Mouse (Mus musculus) induced T-regulatory cell, adult 2 months (primary cell): Measurements from ENCODE around the gene Ugt1a9.
"Not testable (repeated sequence)": the region's sequence is repeated elsewhere in the genome, so short reads cannot be mapped to it uniquely, and the experiment has no call there.

Experiments used
- DNase-seq: peaks from one replicate; pipeline ENCODE4 v3.0.0-alpha.2; 2012; ENCODE audit warnings: low read depth

The Ugt1a9 gene

DNA sequence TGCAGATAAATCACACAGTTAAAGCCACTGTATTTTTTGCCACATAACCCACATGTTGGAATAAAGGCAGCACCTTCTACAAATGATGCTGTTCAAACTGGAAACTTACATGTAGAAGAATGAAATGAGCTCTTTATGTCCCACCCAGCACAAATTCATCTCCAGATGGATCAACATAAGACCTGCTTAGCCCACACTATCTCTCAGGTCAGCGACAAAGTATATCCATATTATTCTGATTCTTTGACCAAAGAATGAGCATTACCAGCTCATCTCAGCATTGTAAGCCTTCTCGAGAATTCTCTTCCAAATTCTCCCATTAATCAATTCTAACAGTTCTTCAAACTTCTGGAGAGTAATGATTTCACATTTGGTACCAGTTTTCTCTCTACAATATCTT lies 151.6 kb downstream of the Ugt1a9 start:
- DNase-seq = no peak

DNA sequence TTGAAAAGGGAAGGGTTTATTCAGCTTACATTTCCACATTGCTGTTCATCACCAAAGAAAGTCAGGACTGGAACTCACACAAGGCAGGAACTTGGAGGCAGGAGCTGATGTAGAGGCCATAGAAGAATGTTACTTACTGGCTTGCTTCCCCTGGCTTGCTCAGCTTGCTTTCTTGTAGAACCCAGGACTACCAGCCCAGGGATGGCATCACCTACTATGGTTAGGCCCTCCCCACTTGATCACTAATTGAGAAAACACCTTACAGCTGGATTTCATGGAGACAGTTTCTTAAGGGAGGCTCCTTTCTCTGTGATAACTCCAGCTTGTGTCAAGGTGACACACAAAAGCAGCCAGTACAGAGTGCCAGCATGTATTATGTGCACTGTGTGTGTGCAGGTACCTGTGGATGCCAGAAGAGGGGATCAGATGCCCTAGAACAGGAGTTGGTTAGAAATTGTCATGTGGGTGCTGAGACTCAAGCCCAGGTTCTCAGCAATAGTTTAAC lies 152.5 kb downstream of the Ugt1a9 start:
- DNase-seq = not testable (repeated sequence)

DNA sequence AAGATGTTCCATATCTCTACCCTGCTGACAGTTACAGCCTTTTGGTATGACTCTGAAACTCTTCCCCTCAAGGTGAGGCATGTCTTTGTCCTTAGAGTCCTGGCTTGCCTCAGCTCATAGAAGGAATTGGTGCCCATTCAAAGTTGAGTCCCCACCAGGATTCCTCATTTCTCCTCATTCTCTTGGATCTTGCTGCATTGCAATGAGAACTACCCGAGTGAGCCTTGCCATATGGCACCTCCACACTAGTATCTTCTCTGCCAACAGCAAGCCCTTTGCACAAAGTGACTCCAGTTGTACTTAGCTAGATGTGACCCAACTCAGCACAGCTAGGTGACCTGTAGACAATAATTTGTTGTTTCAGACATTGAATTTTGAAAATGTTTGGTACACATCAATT lies 153.0 kb downstream of the Ugt1a9 start:
- DNase-seq = no peak

DNA sequence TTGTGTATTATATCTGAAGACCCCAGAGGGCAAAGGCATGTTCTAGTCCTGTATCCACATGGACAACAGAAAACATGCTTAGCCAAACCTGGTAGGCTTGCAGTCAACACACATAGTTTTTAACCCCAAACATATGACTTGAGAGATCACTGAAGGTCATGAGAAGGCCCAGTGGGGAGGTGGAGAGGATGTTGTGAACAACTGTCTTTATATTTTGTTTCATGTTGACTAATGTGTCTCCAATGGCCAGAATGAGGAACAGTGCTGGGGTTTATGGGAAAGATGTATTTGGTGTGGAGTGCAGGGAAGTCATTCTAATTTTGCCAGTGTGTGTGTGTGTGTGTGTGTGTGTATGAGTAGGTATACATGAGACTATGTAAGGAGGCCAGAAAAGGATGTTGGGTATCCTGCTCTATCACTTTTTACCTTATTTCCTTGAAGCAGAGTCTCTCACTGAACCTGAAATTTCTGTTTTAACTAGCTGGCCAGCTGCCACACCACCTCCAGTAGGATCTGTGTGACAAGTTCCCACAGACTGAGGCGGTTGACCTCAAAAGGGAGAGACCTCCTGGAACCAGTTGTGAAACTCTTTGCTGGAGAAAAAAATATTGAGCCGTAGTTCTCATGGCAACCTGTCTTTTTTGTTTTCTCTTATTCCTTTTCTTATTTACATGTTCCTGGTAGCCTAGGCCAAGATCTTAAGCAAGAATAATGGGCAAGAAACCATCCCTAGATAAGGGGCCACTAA lies 153.6 kb downstream of the Ugt1a9 start:
- no peak for DNase-seq

DNA sequence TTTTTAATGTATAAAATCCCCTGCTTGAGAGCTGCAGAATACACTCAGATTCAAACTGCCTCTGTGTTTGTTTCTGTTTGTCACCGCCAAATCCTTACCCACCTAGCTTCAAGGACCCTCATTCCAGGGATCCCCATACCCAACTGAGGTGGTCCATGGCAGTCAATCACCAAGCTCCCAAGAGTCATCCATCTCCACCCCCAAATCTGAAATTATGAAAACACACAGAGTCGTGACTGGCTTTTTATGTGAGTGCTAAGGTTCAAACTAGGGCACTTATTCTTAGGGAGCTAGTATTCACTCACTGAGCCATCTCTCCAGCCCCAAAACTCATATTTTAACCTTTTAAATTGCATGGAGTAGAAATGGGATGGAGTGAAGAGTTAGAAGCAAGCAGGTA lies 154.7 kb downstream of the Ugt1a9 start:
- not testable (repeated sequence) for DNase-seq

DNA sequence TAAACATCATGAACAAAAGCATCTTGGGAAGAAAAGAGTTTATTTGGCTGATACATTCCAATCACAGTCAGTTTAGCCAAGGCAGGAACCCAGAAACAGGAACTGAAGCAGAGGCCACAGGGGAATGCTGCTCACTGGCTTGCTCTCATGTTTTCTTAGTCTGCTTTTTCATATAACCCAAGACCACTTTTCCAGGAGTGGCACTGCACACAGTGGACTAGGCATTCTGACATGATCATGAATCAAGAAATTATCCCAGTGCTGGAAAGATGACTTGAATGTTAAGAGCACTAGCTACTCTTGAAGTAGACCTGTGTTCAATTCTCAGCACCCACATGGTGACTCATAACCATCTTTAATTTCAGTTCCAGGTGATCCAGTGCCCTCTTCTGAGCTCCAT lies 155.1 kb downstream of the Ugt1a9 start:
- no peak for DNase-seq

DNA sequence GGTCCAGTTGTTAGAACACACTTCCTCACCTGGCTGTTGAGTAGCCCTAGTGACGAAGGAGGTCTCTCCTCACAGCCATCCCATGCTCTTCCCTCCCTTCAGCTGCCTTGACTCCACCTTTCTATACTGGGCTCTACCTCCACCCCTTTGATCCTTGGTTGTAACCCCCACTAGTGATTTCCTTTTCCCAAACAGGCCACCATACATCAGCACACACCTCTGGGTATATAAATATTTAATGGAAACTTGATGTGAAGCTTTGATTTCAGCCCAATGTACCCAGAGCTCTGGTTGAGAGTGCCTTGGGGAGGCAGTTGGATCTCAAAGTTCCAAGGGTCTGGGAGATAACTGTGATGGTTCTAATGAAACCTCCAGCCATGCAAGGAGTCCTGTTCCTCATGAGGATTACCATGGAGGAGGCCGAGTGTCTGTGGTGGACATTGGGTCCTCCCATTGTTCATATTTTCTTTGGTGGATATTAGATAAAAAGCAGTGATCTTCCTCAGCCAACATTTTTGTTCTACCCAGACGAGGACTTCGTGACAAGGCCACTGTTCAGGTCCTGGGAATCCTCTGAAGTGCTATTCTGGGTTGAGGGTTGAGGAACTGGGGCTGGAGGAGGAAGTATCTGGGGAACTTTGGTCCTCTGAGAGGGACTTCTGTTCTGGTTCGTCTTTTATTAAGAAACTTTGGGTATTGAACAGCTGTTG lies 156.2 kb downstream of the Ugt1a9 start, which contains the start of gene Mroh2a:
Gene Mroh2a, plus strand, starts transcription at position 317 of the 710 bp plus-strand sequence.
- DNase-seq = no peak

DNA sequence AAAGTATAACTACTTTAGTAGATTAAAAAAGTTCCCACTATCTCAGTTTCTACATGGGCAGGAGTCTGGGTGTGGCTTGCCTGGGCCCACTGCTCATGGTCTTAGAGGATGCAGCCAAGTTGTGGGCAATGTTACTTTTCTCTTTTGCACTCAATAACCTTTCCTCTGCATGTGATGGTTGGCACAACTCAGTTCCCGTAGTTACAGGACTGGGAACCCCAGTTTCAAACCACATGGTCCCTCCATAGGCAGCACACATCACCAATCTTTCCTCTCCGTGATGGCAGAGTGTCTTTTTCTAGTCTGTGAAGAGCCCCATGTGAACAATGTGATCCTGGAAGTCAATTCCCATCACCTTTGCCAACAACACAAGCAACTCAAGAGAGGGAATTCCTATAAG lies 156.9 kb downstream of the Ugt1a9 start:
- DNase-seq = no peak

DNA sequence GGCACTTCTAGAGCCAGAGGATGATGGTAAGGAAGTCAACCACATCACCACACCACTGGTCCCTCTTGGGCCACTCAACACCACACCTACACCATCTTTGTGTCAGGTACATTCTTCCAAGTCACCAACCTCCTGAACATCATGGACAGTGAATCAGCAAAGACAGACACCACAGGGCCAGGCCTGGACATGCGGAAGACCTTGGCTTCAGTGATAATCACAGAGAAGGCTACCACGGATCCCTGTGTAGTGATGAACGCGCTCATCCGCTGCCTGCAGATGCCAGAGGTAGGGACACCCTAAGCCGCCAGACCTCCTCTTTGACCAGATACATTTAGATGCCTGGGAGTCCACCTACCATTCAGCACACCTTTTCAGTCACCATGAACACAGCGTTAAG lies 157.5 kb downstream of the Ugt1a9 start:
- DNase-seq = no peak

DNA sequence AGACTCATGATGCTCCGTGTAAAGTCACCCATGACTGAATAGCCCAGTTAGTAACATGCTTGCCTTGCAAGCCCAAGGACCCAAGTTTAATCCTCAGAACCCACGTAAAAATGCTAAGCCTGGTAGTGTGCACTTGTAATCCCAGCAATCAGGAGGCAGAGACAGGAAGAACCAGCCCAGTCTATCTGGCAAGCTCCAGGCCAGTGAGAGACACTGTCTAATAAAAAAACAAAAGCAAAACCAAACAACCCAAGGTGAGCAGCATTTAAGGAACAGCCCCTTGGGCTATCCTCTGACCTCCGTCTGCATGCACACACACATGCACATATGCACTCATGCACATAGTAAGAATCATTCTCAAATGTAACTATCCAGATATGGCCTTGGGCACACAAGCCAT lies 159.0 kb downstream of the Ugt1a9 start:
- no peak for DNase-seq

DNA sequence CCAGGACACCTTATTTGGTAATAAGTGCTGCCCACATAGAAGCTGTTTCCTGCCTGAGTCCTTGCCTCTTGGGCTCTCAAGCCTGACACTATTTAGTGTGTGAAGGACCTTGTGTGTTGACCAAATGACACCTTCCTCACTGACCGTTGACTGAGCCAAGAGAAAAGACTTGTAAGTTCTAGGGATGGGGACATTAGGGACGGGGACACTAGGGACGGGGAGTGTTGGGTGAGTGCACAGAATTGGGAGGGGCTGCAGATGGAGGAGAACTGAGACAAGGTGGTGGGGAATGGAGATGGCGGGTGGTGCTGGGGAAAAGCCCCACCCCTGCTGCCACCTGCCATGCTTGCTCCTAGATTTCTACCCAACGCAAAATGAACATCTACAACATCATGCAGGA lies 159.4 kb downstream of the Ugt1a9 start:
- DNase-seq = no peak

DNA sequence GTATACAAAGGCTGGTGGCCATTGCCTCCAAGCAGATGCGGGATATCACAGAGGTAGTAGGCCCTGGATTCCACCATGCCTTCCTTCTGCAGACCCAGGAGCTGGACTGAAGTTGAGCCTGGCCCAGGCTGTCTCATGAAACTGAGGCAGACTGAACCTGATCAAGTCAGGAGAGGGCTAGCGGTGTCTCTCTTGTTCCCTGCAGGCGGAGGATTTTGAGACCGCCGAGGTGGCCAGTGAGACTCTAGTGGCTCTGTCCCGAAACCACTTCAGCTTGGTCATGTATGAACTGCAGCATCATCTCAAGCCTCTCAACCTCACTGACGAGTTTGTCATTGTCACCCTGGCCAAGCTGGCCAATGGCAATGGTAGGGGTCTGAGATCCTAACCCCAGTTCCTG lies 159.8 kb downstream of the Ugt1a9 start:
- DNase-seq = no peak

DNA sequence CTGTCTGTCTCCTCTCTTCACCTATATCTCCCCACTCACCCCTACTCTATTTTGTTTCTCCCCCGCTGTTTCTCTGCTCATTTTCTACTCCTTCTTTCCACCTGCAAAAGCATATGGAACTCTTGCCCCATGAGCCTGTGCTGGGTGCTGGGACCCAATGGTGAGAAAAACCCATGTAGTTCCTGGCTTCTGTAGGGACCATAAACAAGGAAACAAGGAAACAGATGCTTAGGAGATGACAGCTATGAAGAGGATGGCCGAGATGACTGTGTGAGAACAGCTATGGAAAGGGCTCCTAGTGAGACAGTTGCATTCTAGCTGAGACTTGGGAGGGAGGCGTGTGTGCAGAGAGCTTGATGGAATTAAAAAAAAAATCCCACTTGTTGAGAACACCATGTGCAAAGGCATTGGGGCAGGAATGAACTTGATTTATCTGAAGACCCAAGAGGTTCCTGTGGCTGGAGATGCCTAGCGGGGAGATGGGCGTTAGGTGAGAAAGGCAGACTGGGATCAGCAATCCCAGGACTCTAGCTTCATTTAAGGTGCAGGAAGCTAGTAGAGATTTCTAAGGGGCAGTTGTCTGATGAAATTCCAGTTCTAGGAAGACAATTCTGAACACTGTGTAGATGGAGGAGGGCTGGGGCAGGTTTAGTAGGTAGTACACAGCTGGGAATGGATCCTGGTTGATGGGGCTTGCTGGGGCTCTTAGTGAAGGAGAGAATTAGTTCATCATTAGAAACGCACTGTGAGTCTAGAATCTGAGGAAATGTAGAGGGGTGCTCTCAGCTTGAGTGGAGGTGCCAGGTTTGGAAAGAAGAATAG lies 160.6 kb downstream of the Ugt1a9 start:
- no peak for DNase-seq

DNA sequence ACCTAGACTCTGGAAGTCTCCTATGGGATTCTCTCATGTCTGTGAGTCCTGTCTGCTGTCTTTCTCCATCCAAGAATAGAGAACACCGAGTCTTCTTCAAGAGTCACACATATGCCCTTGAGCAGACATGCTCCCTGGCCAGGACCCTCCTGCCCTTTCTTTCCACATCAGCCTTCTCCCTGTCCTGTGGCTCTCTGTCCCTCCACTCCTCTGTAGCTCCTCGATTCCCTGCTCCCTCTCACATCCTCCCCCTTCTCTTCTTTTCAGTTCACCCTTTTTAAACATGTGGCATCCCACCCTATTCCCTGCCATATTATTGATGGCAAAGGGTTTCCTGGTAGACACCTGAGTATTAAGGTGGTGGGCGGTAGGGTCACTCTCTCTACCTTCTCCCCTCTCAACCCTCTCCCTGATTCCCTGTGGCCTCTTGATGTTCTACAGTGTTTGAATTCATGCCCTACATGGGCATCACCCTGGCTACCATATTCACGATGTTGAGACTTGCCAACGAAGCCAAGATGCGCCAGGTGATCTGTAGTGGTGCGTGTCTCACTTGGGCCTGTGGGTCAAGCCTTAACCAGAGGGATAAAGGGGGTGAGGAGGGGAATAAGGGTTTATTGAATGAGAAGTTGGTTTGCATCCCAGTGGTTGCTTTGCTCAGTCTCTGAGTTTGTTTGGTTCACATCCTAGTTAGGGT lies 161.4 kb downstream of the Ugt1a9 start:
- no peak for DNase-seq

DNA sequence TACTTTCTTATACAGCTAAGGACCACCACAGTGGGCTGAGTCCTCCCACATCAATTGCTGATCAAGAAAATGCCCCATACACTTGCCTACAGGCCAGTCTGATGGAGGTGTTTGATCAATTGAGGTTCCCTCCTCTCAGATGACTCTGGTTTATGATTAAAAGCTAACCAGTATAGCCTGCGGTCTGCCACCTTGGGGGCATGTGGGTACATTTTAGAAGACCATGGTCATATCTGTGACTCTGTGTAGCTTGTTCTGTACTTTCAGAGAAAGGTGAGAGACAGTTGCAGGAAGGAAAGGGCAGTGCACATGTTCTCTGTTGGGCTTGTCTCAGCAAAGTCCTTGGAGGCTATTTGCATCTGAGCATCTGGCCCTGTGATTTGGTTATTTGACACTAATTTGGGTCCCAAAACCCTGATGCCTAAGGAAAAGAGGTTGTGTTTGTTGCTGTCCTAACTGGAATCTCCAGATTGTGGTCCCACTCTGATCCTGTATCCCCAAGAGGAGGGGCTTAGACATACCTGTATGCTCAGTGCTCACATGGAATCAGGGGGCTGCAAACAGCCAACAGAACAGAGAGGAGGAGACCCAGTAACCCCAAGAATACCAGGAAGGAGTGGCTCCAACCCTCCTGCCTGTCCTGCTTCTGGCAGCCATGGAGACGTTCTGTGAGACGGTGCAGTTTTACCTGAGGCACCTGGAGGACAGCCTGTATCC lies 162.2 kb downstream of the Ugt1a9 start:
- no peak for DNase-seq

DNA sequence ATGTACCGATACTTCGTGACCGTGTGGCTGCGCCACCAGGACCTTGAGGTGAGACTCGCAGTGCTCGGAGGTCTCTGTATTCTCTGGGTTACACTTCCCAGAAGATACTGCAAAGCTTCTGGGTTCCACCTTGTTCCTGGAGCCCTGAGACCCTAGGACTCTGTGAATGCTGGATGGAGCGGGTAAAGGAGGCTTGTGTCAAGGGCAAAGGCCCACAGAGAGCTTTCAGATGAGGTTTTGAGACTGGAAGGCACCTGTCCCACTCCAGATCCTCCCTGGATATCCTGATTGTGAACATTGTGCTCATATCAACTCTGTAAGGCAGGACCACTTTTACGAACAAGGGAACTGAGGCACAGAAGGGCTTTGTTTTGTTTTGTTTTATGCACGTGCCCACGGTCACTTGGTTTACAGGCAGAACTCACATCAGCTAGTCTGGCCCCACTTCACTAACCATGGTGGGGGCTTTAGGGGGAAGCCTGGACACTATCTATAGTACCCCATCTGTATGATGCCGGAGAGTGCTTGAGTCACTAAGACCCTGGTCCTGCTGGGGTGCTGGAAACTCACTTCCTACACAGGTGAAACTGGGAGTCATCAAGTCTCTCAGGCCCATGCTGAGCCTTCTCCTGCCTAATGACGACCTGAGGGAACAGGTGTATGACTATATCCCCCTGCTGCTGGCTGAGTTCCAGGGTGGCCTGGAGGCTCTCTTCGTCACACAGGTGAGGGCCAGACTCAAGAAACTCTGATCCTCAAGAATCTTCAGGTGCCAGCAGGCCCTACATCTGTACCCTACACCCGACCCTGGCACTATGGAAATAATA lies 163.0 kb downstream of the Ugt1a9 start:
- no peak for DNase-seq

DNA sequence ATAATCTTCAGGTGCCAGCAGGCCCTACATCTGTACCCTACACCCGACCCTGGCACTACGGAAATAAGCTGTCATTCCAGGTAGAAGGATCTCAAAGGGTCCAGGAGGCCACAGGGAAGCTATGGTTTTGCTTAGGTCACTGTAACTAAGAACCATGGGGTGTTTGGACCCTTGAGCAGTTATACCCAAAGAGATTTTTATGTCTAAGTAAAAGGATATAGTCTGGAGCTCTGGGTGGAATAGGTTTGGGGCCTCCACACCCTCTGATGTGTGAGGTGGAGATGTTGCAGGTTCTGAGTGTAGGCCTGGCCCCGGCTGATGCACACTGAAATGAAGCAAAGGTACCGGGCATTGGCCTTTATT lies 163.6 kb downstream of the Ugt1a9 start:
- no peak for DNase-seq

DNA sequence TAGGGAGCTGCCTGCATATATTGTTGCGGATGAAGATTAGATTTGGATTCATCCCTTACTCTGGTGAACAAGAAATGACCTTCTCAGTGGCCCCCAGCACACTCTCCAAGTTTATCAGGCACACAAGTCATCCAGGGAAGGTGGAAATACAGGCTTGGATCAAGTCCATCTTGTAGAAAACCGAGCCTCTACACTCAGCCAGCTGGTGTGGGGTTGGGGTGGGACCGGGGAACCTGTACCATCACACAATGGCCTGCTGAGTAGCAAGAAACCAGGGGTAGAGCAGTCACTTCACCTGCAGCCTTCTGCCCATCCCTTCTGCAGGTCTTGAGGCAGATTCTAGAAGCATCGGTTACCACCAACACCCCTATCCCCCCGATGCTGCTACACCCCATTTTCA lies 164.0 kb downstream of the Ugt1a9 start:
- DNase-seq = no peak

DNA sequence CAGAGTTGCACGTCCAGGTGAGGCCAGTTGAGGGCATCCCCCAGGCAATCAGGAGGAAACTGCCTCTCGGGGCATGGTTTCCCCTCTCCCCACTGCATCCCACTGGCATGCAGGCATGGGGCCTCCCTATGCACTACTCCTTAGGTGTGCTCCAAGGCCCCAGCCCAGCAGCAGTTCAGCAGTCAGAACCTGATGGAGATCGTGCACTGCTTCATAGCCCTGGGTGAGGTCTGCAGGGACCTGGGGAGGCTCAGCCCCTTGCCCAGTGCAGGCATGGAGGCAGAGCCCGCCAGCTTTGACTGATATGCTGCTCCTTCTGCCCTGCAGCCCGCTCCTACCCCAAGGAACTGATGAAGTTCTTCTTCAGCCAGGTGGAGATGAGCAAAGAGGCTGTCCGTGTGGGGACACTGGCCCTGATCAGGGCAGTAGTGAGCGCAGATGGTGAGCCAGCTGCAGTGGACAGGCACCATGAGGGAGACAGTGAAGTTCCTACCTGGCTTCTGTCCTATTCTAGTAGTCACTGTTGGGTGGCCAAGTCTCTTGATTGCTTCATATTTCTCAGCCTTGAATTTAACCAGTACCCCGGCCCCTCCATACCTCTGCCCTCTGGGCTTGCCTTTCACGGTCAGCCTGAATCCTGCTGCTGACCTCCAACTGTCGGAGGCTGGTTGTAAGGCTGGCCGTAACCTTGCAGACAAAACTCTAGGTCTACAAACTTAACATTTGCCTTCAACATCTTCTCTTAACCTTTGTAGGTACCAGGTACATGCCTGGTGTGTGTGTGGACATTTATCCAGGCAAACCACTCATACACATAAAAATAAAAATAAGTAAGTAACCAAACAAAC lies 164.7 kb downstream of the Ugt1a9 start:
- DNase-seq = no peak
